Mouse (Mus musculus) intestine, postnatal 0 days (tissue): ENCODE results near the gene Smarcd1. TPM values are rescaled to one million over a fixed set of nuclear protein-coding genes. Genes with fewer than 3 reads are reported as not detected.

Source experiments
- ATAC-seq: fragments of 200-750 bp; cut with Nextera tagmentation; 2 replicates; pipeline ENCODE4 v1.8.0; 2017; ENCODE audit warnings: mild to moderate bottlenecking, moderate TSS enrichment, moderate library complexity
- H3K27ac ChIP-seq: fragments of 300-500 bp; sonication (generic); 2 replicates; pipeline ENCODE4 v1.5.1; 2014; ENCODE audit warnings: mild to moderate bottlenecking, low read depth, low read length, moderate library complexity
- H3K27me3 ChIP-seq: fragments of 300-500 bp; sonication (generic); replicated peaks from 2 replicates; pipeline ENCODE4 v1.6.1; 2014; ENCODE audit warnings: low read length, mixed read lengths; ENCODE audit not compliant: control insufficient read depth, insufficient read depth
- H3K36me3 ChIP-seq: fragments of 300-500 bp; sonication (generic); 2 replicates; pipeline ENCODE4 v1.6.1; 2014; ENCODE audit warnings: mild to moderate bottlenecking, moderate library complexity; ENCODE audit not compliant: control insufficient read depth, insufficient read depth
- H3K4me1 ChIP-seq: fragments of 300-500 bp; sonication (generic); replicated peaks from 2 replicates; pipeline ENCODE4 v1.6.1; 2014; ENCODE audit warnings: antibody characterized with exemption, low read length, mixed read lengths; ENCODE audit not compliant: control insufficient read depth, insufficient read depth
- H3K4me2 ChIP-seq: fragments of 300-500 bp; sonication (generic); replicated peaks from 2 replicates; pipeline ENCODE4 v1.6.1; 2014; ENCODE audit warnings: low read depth, mild to moderate bottlenecking, moderate library complexity
- H3K4me3 ChIP-seq: fragments of 300-500 bp; sonication (generic); 2 replicates; pipeline ENCODE4 v1.5.1; 2014; ENCODE audit warnings: low read depth, low read length
- H3K9ac ChIP-seq: fragments of 300-500 bp; sonication (generic); 2 replicates; pipeline ENCODE4 v1.6.1; 2014; ENCODE audit warnings: mild to moderate bottlenecking, low read depth, low read length
- H3K9me3 ChIP-seq: fragments of 300-500 bp; sonication (generic); 2 replicates; pipeline ENCODE4 v1.6.1; 2016; ENCODE audit warnings: mixed run types; ENCODE audit not compliant: control insufficient read depth
- CTCF ChIP-seq: sonication (generic); IDR thresholded peaks from 2 replicates; pipeline ENCODE4 v1.5.1; 2016; ENCODE audit warnings: low read depth, mild to moderate bottlenecking, control low read depth, antibody characterized with exemption, moderate library complexity
- WGBS: fragments of 180-500 bp; shearing (Covaris S2); extraction: QIAGEN DNeasy Blood & Tissue Kit; methylation state at CpG from one replicate; pipeline ENCODE4 v1.1.7; 2014; 5-methylcytosine and 5-hydroxymethylcytosine counted together
- polyA plus RNA-seq: library from polyadenylated mRNA; unstranded; fragments of >200 nt; fragmentation: Nextera tagmentation; extraction: Ambion mirVana; gene quantifications from 2 replicates; pipeline ENCODE4 v1.2.1, GENCODE M21; 2015

Gene Smarcd1
- polyA plus RNA-seq, result 13.2 and 13.3 TPM in 2 replicates

DNA sequence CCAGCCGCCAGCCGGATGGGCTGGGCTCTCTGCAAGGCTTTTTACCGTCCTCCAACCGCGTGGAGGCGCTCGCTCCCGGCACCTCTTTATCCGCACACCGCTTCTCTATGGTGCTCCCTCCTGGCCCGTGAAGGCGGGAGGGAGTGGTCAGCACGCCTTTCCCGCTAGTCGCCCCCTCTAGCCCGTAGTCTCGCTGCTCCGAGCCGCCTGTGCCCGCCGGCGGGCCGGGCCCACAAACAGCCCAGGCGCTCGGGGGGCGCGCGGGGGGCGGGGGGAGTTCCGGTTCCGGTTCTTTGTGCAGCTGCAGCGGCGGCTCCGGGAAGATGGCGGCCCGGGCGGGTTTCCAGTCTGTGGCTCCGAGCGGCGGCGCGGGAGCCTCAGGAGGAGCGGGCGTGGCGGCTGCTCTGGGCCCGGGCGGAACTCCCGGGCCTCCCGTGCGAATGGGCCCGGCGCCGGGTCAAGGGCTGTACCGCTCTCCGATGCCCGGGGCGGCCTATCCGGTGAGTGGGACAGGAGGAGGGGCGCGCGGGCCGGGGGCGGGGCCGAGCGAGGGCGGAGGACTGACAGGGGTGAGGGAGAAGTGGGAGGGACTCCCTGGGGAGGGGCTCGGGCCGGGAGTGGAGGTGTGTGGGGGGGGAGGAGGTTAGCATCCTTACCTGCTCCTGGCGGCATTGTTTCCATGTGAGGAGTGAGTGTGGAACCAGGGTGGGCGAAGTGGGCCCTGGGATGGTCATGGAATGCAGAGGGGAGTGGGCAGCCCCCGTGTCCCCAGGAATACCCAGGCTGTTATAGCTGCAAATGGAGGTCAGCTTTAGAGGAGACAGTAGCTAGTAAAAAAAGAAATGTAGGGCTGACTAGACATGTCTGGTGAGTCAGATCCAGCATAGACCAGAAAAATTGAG is at the start of gene Smarcd1:
Smarcd1 (plus strand) TSS at position 131 of the 902 bp plus-strand sequence.
- Histone ChIP-seq H3K9ac (peak within 1 kb of the TSS; percentile 96), H3K9me3 (no peaks in the 10 kb centered on the region), H3K36me3 (peaks cover 21% of the 10 kb centered on the region), H3K4me1 (peaks cover 3% of the 10 kb centered on the region), H3K27me3 (no peaks in the 10 kb centered on the region), H3K4me3 (peak within 1 kb of the TSS; percentile 95), H3K27ac (peak within 1 kb of the TSS; percentile 98), H3K4me2 (peak within 1 kb of the TSS; percentile 77)
- peak; percentile 92 for TF ChIP-seq CTCF
- under 1% methylated on average over 71 of the region's 71 CpGs for WGBS
- ATAC-seq, result peak; percentile 55

DNA sequence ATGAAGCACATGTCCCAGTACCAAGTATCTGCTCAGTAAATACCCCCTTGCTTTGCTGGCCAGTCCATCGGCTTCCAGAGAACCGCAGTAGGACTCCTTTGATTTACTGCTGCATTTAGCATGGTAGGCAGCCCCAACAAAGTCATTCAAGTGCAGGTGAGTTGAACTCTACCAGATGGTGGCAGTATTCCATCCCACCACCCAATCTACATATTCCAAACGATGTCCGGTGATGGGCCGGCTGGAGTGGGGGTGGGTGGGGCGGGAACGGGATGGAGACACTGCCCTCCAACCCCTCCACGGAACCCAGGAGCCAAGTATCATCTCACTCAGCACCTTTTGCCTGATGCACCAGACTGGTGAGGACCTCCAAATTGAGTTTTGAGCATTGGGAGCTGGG is 48.6 kb upstream of the Smarcd1 start:
- peak overlapping the region; percentile 51 for H3K4me2 ChIP-seq
- H3K4me1 ChIP-seq, result no peaks in the 10 kb centered on the region
- H3K27ac ChIP-seq, result no peak overlapping the region
- TF ChIP-seq CTCF, result peak; percentile 61
- ATAC-seq, result no peak
- no peaks in the 10 kb centered on the region for H3K36me3 ChIP-seq
- 17% methylated on average over 8 of the region's 8 CpGs for WGBS
- 0 out of 2 replicates have a peak overlapping the region, but pooled peaks have one; percentile 7 for H3K4me3 ChIP-seq
- H3K27me3 ChIP-seq, result no peaks in the 10 kb centered on the region
- no peaks in the 10 kb centered on the region for H3K9me3 ChIP-seq
- H3K9ac ChIP-seq, result no peak overlapping the region

DNA sequence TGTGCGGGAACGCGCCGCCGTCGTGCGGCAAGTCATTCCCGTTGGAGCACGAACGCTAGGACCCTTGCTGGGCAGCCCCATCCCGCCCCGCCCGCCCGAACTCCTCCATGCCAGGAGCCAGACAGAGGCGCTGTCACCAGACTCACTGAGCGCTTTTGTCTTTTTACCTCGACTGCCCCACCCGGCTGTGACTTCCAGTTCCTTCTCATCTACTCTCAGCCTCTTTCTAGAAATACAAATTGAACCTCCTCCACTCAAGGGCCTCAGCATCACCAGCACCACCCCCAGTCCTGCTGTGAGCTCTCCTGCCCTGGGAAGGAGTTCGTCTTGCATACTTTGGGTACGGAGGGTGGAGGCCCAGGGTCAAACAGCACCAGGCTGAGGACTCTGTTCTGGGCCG is 48.1 kb upstream of the Smarcd1 start:
- Histone ChIP-seq H3K4me1 (no peaks in the 10 kb centered on the region), H3K4me2 (peak overlapping the region; percentile 51), H3K9me3 (no peaks in the 10 kb centered on the region), H3K9ac (no peak overlapping the region), H3K36me3 (no peaks in the 10 kb centered on the region), H3K27ac (no peak overlapping the region), H3K27me3 (no peaks in the 10 kb centered on the region), H3K4me3 (0 out of 2 replicates have a peak overlapping the region, but pooled peaks have one; percentile 7)
- no peak for TF ChIP-seq CTCF
- no peak for ATAC-seq
- 13% methylated on average over 20 of the region's 21 CpGs for WGBS

DNA sequence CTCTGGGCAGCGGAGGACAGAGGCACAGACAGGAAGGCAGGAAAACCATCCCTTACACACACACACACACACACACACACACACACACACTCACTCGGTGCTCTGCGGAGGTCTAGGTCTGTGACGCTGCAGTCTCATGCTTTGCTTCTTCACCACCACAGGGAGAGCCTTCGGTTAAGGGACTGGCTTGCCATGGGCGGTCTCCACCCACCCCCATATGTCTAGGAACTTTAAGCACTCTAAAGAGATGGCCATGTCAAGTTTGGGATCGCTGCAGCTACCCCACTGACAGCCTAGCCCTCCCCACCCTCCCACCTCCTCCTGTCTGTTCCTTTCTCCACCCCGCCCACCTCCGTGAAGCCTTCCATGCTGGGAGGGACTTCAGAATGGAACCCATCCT is 46.0 kb upstream of the Smarcd1 start:
- WGBS, result 45% methylated on average over 9 of the region's 9 CpGs
- no peak overlapping the region for H3K9ac ChIP-seq
- no peaks in the 10 kb centered on the region for H3K27me3 ChIP-seq
- no peak overlapping the region for H3K27ac ChIP-seq
- TF ChIP-seq CTCF, result no peak
- H3K4me1 ChIP-seq, result no peaks in the 10 kb centered on the region
- no peak for ATAC-seq
- no peak overlapping the region for H3K4me2 ChIP-seq
- H3K9me3 ChIP-seq, result no peaks in the 10 kb centered on the region
- H3K4me3 ChIP-seq, result no peak overlapping the region
- H3K36me3 ChIP-seq, result no peaks in the 10 kb centered on the region

DNA sequence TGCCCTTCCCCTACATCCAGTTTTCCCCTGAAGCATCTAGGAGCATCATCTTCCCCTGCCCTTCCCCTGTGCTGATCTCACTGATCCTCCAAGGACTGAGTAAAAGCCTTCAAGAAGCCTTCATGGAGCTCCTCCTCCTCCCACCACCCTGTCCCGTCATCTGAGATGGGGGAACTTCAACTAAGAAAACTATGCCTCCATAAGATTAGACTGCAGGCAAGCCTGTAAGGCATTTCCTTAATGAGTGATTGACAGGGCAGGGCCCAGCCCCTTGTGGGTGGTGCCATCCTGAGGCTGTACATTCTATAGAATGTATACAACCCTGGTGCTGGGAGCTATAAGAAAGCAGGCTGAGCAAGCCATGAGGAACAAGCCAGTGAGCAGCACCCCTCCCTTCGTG is 43.5 kb upstream of the Smarcd1 start:
- 63% methylated on average over 2 of the region's 2 CpGs for WGBS
- Histone ChIP-seq H3K9me3 (no peaks in the 10 kb centered on the region), H3K9ac (no peak overlapping the region), H3K4me3 (no peak overlapping the region), H3K4me1 (no peaks in the 10 kb centered on the region), H3K4me2 (no peak overlapping the region), H3K36me3 (no peaks in the 10 kb centered on the region), H3K27me3 (peaks cover 4% of the 10 kb centered on the region; the same call in 1 of the 2 replicates), H3K27ac (no peak overlapping the region)
- no peak for ATAC-seq
- no peak for TF ChIP-seq CTCF

DNA sequence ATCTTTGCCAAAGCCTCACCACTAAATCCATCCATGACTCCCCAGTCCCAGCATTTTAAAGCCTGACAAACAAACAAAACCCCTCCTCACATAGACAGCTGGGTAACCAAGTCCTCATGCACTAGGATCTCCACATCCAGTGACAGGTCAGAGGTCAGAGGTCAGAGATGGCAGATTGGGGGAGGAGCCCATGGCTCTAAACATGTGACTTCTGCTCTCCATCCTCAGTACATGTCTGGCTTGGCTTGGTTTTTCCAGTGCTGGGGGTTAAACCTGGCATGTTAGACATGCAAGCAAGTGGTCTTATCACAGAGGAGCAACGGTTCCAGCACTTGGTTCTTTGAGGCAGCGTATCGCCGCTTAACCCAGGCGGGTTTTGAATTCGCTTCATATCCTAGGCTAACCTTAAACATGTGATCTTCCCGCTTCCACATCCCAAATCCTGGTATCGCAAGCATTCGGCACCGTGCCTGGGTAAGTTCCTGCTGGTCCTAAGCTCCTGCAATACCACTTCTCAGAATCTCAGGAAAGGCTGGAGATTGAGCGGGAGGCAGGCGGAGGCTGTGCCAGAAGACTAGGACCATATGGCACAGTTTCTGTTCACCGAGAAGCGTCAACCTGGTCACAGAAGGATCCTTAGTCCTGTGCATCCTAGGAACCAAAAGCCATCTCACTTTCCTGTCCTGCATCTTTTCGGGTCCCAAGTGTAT is 40.7 kb upstream of the Smarcd1 start:
- Histone ChIP-seq H3K9ac (no peak overlapping the region), H3K4me3 (no peak overlapping the region), H3K36me3 (no peaks in the 10 kb centered on the region), H3K4me1 (peaks cover 3% of the 10 kb centered on the region), H3K9me3 (no peaks in the 10 kb centered on the region), H3K27ac (no peak overlapping the region), H3K27me3 (peaks cover 12% of the 10 kb centered on the region; the same call in 1 of the 2 replicates), H3K4me2 (no peak overlapping the region)
- ATAC-seq, result no peak
- TF ChIP-seq CTCF, result no peak
- 95% methylated on average over 15 of the region's 15 CpGs for WGBS
